Mouse (Mus musculus) small intestine, adult 2 months (tissue): ENCODE data around the gene Cirbp. TPM values are rescaled to one million over a fixed set of nuclear protein-coding genes. Genes with fewer than 3 reads are reported as not detected.

Source experiments
- H3K27ac ChIP-seq: fragments of 200-500 bp; 2 replicates; pipeline ENCODE4 v1.5.1; 2012; ENCODE audit warnings: low read depth, low read length, control low read depth, inconsistent platforms; ENCODE audit not compliant: insufficient read depth
- H3K27me3 ChIP-seq: fragments of 200-500 bp; 2 replicates; pipeline ENCODE4 v1.6.1; 2012; ENCODE audit warnings: mild to moderate bottlenecking, moderate library complexity, low read length, inconsistent platforms; ENCODE audit not compliant: control insufficient read depth, insufficient read depth
- H3K36me3 ChIP-seq: fragments of 200-500 bp; 2 replicates; pipeline ENCODE4 v1.6.1; 2012; ENCODE audit warnings: mild to moderate bottlenecking, low read length, control low read depth, inconsistent platforms; ENCODE audit not compliant: control insufficient read depth, insufficient read depth
- H3K4me1 ChIP-seq: fragments of 200-500 bp; 2 replicates; pipeline ENCODE4 v1.6.1; 2012; ENCODE audit warnings: low read length, inconsistent platforms, mixed read lengths; ENCODE audit not compliant: control insufficient read depth, insufficient read depth, insufficient read length
- H3K4me3 ChIP-seq: fragments of 200-500 bp; 2 replicates; pipeline ENCODE4 v1.5.1; 2012; ENCODE audit warnings: low read depth, mild to moderate bottlenecking, control low read depth, inconsistent platforms, low read length, moderate library complexity
- CTCF ChIP-seq: fragments of 200-500 bp; IDR thresholded peaks from 2 replicates; pipeline ENCODE4 v1.5.1; 2012; ENCODE audit warnings: low read depth, mild to moderate bottlenecking, control low read depth, inconsistent platforms, low read length, moderate library complexity, mixed read lengths; ENCODE audit not compliant: insufficient replicate concordance, insufficient read length; ENCODE audit errors: extremely low read depth
- POLR2A ChIP-seq: fragments of 200-500 bp; IDR thresholded peaks from 2 replicates; pipeline ENCODE4 v1.6.1; 2012; ENCODE audit warnings: low read depth, mild to moderate bottlenecking, control low read depth, inconsistent platforms, low read length, moderate library complexity
- WGBS: fragments of 180-500 bp; shearing (Covaris S2); methylation state at CpG from one replicate; pipeline ENCODE4 v1.1.7; 2018; 5-methylcytosine and 5-hydroxymethylcytosine counted together
- polyA plus RNA-seq: library from polyadenylated mRNA; depleted of rRNA; stranded (reverse); fragments of >200 nt; gene quantifications from 2 replicates; pipeline ENCODE4 v1.2.3, GENCODE M21; 2012

The Cirbp gene
- polyA plus RNA-seq, 1 experiment: 48.0 TPM

DNA sequence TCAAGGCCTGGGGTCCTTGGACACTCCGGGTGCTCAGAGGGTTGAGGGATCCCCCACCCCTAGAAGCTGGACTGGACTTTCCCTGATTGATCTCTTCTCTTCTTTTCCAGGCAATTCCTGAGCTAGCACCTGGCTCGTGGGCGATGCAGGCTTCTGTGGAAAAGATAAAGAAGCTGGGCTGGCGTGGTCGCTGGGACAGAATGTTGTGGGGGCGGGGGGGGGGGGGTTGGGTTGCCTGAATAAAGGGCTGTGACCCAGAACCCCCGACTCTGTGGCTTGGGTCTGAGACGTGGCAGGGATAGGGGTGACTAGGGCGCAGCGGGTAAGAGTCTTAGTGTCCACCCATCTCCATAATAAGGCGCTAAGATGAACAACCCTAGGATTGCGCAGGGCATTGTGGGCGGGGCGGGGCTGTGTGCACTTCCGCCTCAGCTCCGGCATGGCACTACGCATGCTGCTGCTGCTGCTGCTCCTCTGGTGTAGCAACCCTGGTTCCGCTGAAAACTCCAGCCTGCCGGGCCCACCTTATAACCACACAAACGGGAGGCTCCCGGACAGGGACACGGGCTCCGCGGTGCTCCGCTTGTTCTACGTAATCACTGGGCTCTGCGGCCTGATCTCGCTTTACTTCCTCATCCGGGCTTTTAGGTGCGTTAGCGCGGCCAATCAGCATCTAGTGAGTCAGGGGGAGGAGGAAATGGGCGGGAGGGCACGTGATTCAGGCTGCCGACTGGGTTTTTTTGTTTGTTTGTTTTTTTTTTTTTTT lies 6.9 kb downstream of the Cirbp start, which contains the start of gene 1600002K03Rik:
Gene 1600002K03Rik, plus strand, starts transcription at position 418 of the 766 bp plus-strand sequence.
- H3K36me3 ChIP-seq: peaks cover 24% of the 10 kb centered on the region
- H3K27ac ChIP-seq: peak within 1 kb of the TSS; percentile 85
- 7% methylated on average over 35 of the region's 35 CpGs for WGBS
- H3K4me1 ChIP-seq: peaks cover 11% of the 10 kb centered on the region
- TF ChIP-seq POLR2A (peak; percentile 37), CTCF (no peak)
- H3K27me3 ChIP-seq: no peaks in the 10 kb centered on the region
- H3K4me3 ChIP-seq: peak within 1 kb of the TSS; percentile 79

DNA sequence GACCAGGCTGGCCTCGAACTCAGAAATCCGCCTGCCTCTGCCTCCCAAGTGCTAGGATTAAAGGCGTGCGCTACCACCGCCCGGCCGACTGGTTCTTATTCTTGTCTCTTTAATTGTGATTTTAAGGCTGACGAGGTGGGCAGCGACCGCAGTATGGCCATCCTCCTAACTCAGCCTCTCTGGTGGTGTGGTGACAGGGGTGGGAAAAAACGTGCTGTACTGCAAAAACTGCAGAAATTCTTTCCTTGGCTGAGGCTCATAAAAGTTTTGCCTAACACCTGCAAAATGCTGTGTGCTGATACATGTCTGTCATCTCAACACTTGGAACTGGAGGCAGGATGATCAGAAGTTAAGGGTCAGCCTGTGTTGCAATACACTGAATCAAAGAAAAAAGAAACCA lies 7.6 kb downstream of the Cirbp start:
- peaks cover 11% of the 10 kb centered on the region for H3K4me1 ChIP-seq
- no peaks in the 10 kb centered on the region for H3K27me3 ChIP-seq
- H3K4me3 ChIP-seq: peak overlapping the region; percentile 79
- WGBS: 4% methylated on average over 11 of the region's 11 CpGs
- peaks cover 24% of the 10 kb centered on the region for H3K36me3 ChIP-seq
- no peak for TF ChIP-seq CTCF
- no peak for TF ChIP-seq POLR2A
- H3K27ac ChIP-seq: 0 out of 2 replicates have a peak overlapping the region, but pooled peaks have one; percentile 11

DNA sequence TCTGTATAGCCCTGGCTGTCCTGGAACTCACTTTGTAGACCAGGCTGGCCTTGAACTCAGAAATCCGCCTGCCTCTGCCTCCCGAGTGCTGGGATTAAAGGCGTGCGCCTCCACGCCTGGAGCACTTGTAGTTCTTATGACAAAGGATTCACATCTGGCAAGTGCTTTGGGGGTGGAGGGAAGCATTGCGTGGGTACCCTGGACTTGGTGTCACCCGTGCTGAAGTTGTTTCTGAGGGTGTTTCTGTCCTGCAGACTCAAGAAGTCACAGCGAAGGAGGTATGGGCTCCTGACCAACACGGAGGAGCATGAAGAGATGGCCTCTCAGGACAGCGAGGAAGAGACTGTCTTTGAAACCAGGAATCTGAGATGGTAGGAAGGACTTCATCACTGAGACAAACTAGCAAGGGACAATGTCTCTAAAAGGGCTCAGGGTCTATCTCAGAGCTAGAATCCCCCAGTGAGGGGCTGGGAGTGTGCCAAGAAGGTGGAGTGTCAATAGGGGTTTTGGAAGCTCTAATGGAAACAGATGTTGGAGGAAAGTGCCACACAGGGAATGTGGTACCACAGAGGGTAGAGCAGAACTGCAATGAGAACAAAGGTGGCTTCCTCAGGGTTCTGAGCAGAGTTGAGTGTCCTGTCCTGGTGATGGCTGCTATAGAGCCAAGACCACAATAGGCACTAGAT lies 8.3 kb downstream of the Cirbp start:
- Histone ChIP-seq H3K4me3 (no peak overlapping the region), H3K36me3 (peaks cover 24% of the 10 kb centered on the region), H3K27ac (no peak overlapping the region), H3K27me3 (0 out of 2 replicates have a peak, but pooled peaks cover 1% of the 10 kb centered on the region), H3K4me1 (peaks cover 6% of the 10 kb centered on the region)
- TF ChIP-seq POLR2A (no peak), CTCF (no peak)
- WGBS: 85% methylated on average over 10 of the region's 10 CpGs

DNA sequence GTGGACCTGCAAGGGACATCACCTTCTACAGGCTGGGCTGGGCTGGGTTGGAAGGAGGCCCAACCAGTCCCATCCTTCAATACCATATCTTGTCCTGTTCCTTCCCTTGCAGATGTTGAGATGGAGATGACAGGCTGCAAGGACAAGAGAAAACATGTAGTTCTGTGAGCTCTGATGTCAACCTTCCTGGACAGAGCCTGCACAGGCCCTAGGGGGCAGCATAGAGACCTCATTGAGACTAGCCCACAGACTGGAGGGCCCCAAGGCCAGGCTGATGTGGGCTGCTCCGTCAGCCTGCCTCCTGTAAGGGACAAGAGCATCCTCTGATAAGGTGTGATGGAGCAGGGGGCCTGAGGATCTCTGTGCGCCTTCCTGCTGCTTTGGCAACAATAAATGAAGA lies 8.9 kb downstream of the Cirbp start:
- Histone ChIP-seq H3K36me3 (peaks cover 23% of the 10 kb centered on the region), H3K4me1 (peaks cover 7% of the 10 kb centered on the region), H3K27me3 (peaks cover 7% of the 10 kb centered on the region), H3K27ac (no peak overlapping the region), H3K4me3 (no peak overlapping the region)
- TF ChIP-seq CTCF: peak; percentile 33; the same call in 1 of the 2 replicates
- TF ChIP-seq POLR2A: no peak
- 57% methylated on average over 2 of the region's 2 CpGs for WGBS

DNA sequence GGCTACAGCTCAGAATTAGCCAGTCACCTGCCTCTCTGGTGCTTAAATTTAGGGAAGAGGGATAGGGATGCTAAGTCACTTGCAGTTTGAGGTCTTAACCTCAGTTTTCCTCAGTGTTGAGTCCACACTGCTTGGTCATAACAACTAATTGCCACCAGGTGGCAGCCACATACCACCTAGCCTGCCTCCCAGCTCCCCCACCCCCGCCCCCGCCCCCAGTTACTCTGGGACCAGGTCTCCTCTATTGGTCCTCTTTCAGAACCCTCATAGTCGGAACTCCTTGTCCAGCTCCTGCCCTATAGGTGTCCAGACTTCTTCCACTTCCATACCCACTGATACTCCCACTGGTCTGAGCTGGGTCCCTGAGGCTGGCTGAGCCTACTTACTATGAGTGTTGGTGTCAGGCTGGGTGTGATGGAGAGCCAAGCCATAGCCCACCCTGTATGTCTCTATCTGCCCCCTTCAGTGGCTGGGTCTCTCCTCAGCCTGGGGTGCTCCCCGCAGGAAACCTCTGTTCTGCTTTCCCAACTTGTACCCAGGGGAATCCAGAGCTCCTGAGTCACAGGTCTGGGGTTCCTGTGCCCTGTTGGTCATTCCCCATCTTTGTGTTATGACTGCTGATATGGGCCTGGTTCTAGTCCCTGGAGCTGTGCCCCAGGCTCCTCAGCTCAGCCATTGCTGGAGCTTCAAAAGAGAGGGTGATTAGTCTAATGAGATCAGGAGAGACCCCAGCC lies 9.9 kb downstream of the Cirbp start:
- no peak overlapping the region for H3K4me3 ChIP-seq
- WGBS: 53% methylated on average over 4 of the region's 4 CpGs
- peaks cover 11% of the 10 kb centered on the region for H3K27me3 ChIP-seq
- TF ChIP-seq CTCF (peak; percentile 60; the same call in 1 of the 2 replicates), POLR2A (no peak)
- H3K36me3 ChIP-seq: peaks cover 13% of the 10 kb centered on the region
- peaks cover 9% of the 10 kb centered on the region for H3K4me1 ChIP-seq
- H3K27ac ChIP-seq: no peak overlapping the region

DNA sequence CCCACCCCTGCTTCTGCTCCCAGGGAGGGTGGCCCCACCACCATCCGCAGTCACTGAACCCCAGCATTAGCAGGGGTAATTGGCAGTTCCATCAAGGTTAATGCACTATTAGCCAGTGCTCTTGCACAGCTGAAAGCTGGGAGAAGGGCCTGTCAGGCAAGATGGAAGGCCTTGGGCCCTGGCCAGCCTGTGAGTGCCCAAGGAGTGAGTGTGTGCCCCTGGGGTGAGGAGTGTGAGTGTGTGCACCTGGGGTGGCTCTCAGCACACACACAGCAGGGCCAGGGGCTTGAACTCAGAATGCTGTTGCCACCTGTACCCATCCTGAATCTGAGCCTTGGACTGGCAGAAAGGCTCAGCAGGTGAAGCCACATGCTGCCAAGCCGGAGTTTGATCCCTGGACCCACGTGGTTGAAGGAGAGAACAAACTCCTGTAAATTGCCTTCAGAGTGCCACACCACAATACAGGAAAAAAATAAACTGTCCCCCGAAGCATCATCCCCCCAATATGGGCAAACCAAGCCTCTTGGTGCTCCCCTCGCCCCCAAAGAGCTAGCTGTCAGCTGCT lies 10.6 kb downstream of the Cirbp start:
- H3K36me3 ChIP-seq: peaks cover 8% of the 10 kb centered on the region
- no peak overlapping the region for H3K27ac ChIP-seq
- H3K4me1 ChIP-seq: peaks cover 9% of the 10 kb centered on the region
- 73% methylated on average over 5 of the region's 5 CpGs for WGBS
- no peak for TF ChIP-seq POLR2A
- no peak for TF ChIP-seq CTCF
- H3K4me3 ChIP-seq: no peak overlapping the region
- peaks cover 11% of the 10 kb centered on the region for H3K27me3 ChIP-seq
